Mouse (Mus musculus) frontal cortex, adult 2 months (tissue): ENCODE data around the gene Catsperg1. TPM values are rescaled to one million over a fixed set of nuclear protein-coding genes. Genes with fewer than 3 reads are reported as not detected.

Experiments used
- DNase-seq, 2 experiments: peaks; one replicate each; pipeline ENCODE4 v3.0.0; 2022; ENCODE audit warnings: low spot score in 1 of 2; ENCODE audit errors: extremely low spot score in 1 of 2
- polyA plus RNA-seq: library from polyadenylated mRNA; depleted of rRNA; stranded (reverse); fragments of >200 nt; gene quantifications from 2 replicates; pipeline ENCODE4 v1.2.3, GENCODE M21; 2012

Gene Catsperg1
- polyA plus RNA-seq, 1 experiment = 6.2 TPM

- no peak for DNase-seq
Measured at GRCm38 (mm10) chr7:29171562-29172097, 42.2 kb downstream of the Catsperg1 start.

- DNase-seq = no peak
Measured at GRCm38 (mm10) chr7:29170755-29171561, 42.9 kb downstream of the Catsperg1 start.

GRCm38 (mm10) chr7:29170066-29170754 is 43.6 kb downstream of the Catsperg1 start, which contains the start of the genes Ggn and Spred3:
Ggn (plus strand) TSS chr7:29170210.
Spred3 (minus strand) TSS chr7:29170411.
- DNase-seq = peak in 1 of 2 experiments; percentile 66

- peak; percentile 77 to 85 for DNase-seq
Measured at GRCm38 (mm10) chr7:29169231-29170065, 44.4 kb downstream of the Catsperg1 start.

GRCm38 (mm10) chr7:29168791-29169230 is 45.0 kb downstream of the Catsperg1 start:
- no peak for DNase-seq

- no peak for DNase-seq
Measured at GRCm38 (mm10) chr7:29168121-29168695, 45.6 kb downstream of the Catsperg1 start.

GRCm38 (mm10) chr7:29167656-29168055 is 46.2 kb downstream of the Catsperg1 start:
- no peak for DNase-seq

- no peak for DNase-seq
Measured at GRCm38 (mm10) chr7:29162750-29163525, 50.9 kb downstream of the Catsperg1 start.

- DNase-seq = no peak
Measured at GRCm38 (mm10) chr7:29162294-29162693, 51.5 kb downstream of the Catsperg1 start.

- no peak for DNase-seq
Measured at GRCm38 (mm10) chr7:29158264-29158663, 55.6 kb downstream of the Catsperg1 start.

GRCm38 (mm10) chr7:29155838-29156782 is 57.7 kb downstream of the Catsperg1 start, which contains the start of gene Fam98c:
Fam98c (minus strand) TSS chr7:29156234.
- DNase-seq = peak; percentile 77 to 89

GRCm38 (mm10) chr7:29155196-29155837 is 58.5 kb downstream of the Catsperg1 start:
- peak; percentile 75 to 91 for DNase-seq

GRCm38 (mm10) chr7:29154018-29154720 is 59.7 kb downstream of the Catsperg1 start:
- no peak for DNase-seq

- no peak for DNase-seq
Measured at GRCm38 (mm10) chr7:29151486-29151885, 62.3 kb downstream of the Catsperg1 start.

GRCm38 (mm10) chr7:29148771-29149170 is 65.1 kb downstream of the Catsperg1 start:
- no peak for DNase-seq

- DNase-seq = no peak
Measured at GRCm38 (mm10) chr7:29146625-29147367, 67.0 kb downstream of the Catsperg1 start.
